Mouse (Mus musculus): ENCODE data around the gene Ano10.

GRCm38 (mm10) chr9:122247430-122248027 is 46.7 kb downstream of the Ano10 start:
- TF ChIP-seq POLR2A (IDR thresholded peaks at IDR 0.05; ENCODE audit: low read depth, low read length) (no peak), CTCF (IDR thresholded peaks at IDR 0.05; ENCODE audit: extremely low read depth, insufficient read length, insufficient replicate concordance, low read depth, low read length) (no peak)

All from small intestine, adult 2 months (tissue).